Mouse (Mus musculus): ENCODE measurements around the gene Adgrv1. TPM values are rescaled to one million over a fixed set of nuclear protein-coding genes. Genes with fewer than 3 reads are reported as not detected.
A peak's percentile ranks its signal among the peaks of the same experiment; 100 is the strongest.
"Not testable (repeated sequence)": the region's sequence is repeated elsewhere in the genome, so short reads cannot be mapped to it uniquely, and the experiment has no call there.

Gene Adgrv1
- polyA plus RNA-seq, 1 experiment from 2014 or later: 9.5 TPM

GRCm38 (mm10) chr13:81644047-81644565 is 11.2 kb upstream of the Adgrv1 start:
- no peaks in the 10 kb centered on the region for H3K36me3 ChIP-seq (replicated peaks)
- ATAC-seq (replicated peaks): no peak
- no peaks in the 10 kb centered on the region for H3K9me3 ChIP-seq
- no peak overlapping the region for H3K4me2 ChIP-seq
- 88% methylated on average over 11 of the region's 11 CpGs for WGBS
- H3K4me1 ChIP-seq: peaks cover 12% of the 10 kb centered on the region; the same call in 1 of the 2 replicates
- H3K27me3 ChIP-seq (replicated peaks): no peaks in the 10 kb centered on the region
- no peak overlapping the region for H3K27ac ChIP-seq
- H3K9ac ChIP-seq: no peak overlapping the region
- H3K4me3 ChIP-seq: no peak overlapping the region

- no peak overlapping the region for H3K4me2 ChIP-seq
- peaks cover 12% of the 10 kb centered on the region; the same call in 1 of the 2 replicates for H3K4me1 ChIP-seq
- no peaks in the 10 kb centered on the region for H3K27me3 ChIP-seq (replicated peaks)
- no peak overlapping the region for H3K4me3 ChIP-seq
- no peak overlapping the region for H3K27ac ChIP-seq
- H3K36me3 ChIP-seq (replicated peaks): no peaks in the 10 kb centered on the region
- peak; percentile 44 for ATAC-seq (replicated peaks)
- H3K9ac ChIP-seq: no peak overlapping the region
- no peaks in the 10 kb centered on the region for H3K9me3 ChIP-seq
- WGBS: 43% methylated on average over 7 of the region's 7 CpGs
These were observed 9.7 kb upstream of the Adgrv1 start for GRCm38 (mm10) chr13:81642491-81643149.

- Histone ChIP-seq H3K4me3 (peak overlapping the region; percentile 15; the same call in 1 of the 2 replicates), H3K36me3 (replicated peaks) (no peaks in the 10 kb centered on the region), H3K27me3 (replicated peaks) (no peaks in the 10 kb centered on the region), H3K4me2 (peak overlapping the region; percentile 50), H3K9me3 (no peaks in the 10 kb centered on the region), H3K4me1 (peaks cover 12% of the 10 kb centered on the region; the same call in 1 of the 2 replicates), H3K27ac (peak overlapping the region; percentile 60), H3K9ac (peak overlapping the region; percentile 22; the same call in 1 of the 2 replicates)
- WGBS: 1% methylated on average over 8 of the region's 8 CpGs
- ATAC-seq (replicated peaks): peak; percentile 81
These were observed 8.5 kb upstream of the Adgrv1 start for GRCm38 (mm10) chr13:81641289-81642045.

- H3K27me3 ChIP-seq (replicated peaks): no peaks in the 10 kb centered on the region
- no peaks in the 10 kb centered on the region for H3K36me3 ChIP-seq (replicated peaks)
- no peak overlapping the region for H3K4me3 ChIP-seq
- H3K9ac ChIP-seq: no peak overlapping the region; the same call in 1 of the 2 replicates
- 0 out of 2 replicates have a peak overlapping the region, but pooled peaks have one; percentile 50 for H3K4me2 ChIP-seq
- H3K27ac ChIP-seq: 0 out of 2 replicates have a peak overlapping the region, but pooled peaks have one; percentile 60
- 42% methylated on average over 6 of the region's 6 CpGs for WGBS
- H3K4me1 ChIP-seq: peaks cover 12% of the 10 kb centered on the region; the same call in 1 of the 2 replicates
- H3K9me3 ChIP-seq: no peaks in the 10 kb centered on the region
- 0 out of 2 replicates have a peak, but pooled peaks have one; percentile 19 for ATAC-seq (replicated peaks)
These were observed 7.9 kb upstream of the Adgrv1 start for GRCm38 (mm10) chr13:81640881-81641280.

- Histone ChIP-seq H3K27ac (no peak overlapping the region), H3K9me3 (no peaks in the 10 kb centered on the region), H3K4me3 (no peak overlapping the region), H3K36me3 (replicated peaks) (no peaks in the 10 kb centered on the region), H3K4me2 (no peak overlapping the region), H3K9ac (no peak overlapping the region), H3K27me3 (replicated peaks) (no peaks in the 10 kb centered on the region), H3K4me1 (peaks cover 12% of the 10 kb centered on the region; the same call in 1 of the 2 replicates)
- WGBS: 10% methylated on average over 4 of the region's 4 CpGs
- ATAC-seq (replicated peaks): no peak
These were observed 6.7 kb upstream of the Adgrv1 start for GRCm38 (mm10) chr13:81639624-81640023.

GRCm38 (mm10) chr13:81630566-81630965 is 2.4 kb downstream of the Adgrv1 start:
- H3K27me3 ChIP-seq (replicated peaks): no peaks in the 10 kb centered on the region; the same call in 1 of the 2 replicates
- H3K4me2 ChIP-seq: no peak overlapping the region
- H3K4me1 ChIP-seq: peaks cover 16% of the 10 kb centered on the region
- no peak overlapping the region for H3K27ac ChIP-seq
- no peak overlapping the region for H3K4me3 ChIP-seq
- H3K36me3 ChIP-seq (replicated peaks): no peaks in the 10 kb centered on the region
- no peak overlapping the region for H3K9ac ChIP-seq
- ATAC-seq (replicated peaks): no peak
- WGBS: 11% methylated on average over 5 of the region's 5 CpGs
- no peaks in the 10 kb centered on the region for H3K9me3 ChIP-seq

GRCm38 (mm10) chr13:81629395-81629794 is 3.6 kb downstream of the Adgrv1 start:
- Histone ChIP-seq H3K4me1 (peaks cover 16% of the 10 kb centered on the region), H3K9ac (no peak overlapping the region), H3K4me3 (no peak overlapping the region), H3K36me3 (replicated peaks) (no peaks in the 10 kb centered on the region), H3K27ac (0 out of 2 replicates have a peak overlapping the region, but pooled peaks have one; percentile 25), H3K4me2 (no peak overlapping the region), H3K9me3 (no peaks in the 10 kb centered on the region), H3K27me3 (replicated peaks) (no peaks in the 10 kb centered on the region; the same call in 1 of the 2 replicates)
- WGBS: 18% methylated on average over 3 of the region's 3 CpGs
- no peak for ATAC-seq (replicated peaks)

- Histone ChIP-seq H3K9me3 (no peaks in the 10 kb centered on the region), H3K27ac (peak overlapping the region; percentile 25; the same call in 1 of the 2 replicates), H3K4me1 (peaks cover 16% of the 10 kb centered on the region), H3K27me3 (replicated peaks) (no peaks in the 10 kb centered on the region), H3K9ac (no peak overlapping the region), H3K36me3 (replicated peaks) (no peaks in the 10 kb centered on the region), H3K4me3 (no peak overlapping the region), H3K4me2 (no peak overlapping the region)
- WGBS: 10% methylated on average over 2 of the region's 2 CpGs
- no peak for ATAC-seq (replicated peaks)
These were observed 4.2 kb downstream of the Adgrv1 start for GRCm38 (mm10) chr13:81628631-81629190.

GRCm38 (mm10) chr13:81627861-81628260 is 5.1 kb downstream of the Adgrv1 start:
- Histone ChIP-seq H3K27ac (0 out of 2 replicates have a peak overlapping the region, but pooled peaks have one; percentile 17), H3K4me1 (peaks cover 12% of the 10 kb centered on the region)
- H3K27me3 ChIP-seq (replicated peaks); ATAC-seq (replicated peaks); H3K9ac ChIP-seq; H3K9me3 ChIP-seq; H3K4me3 ChIP-seq; H3K36me3 ChIP-seq (replicated peaks); H3K4me2 ChIP-seq: not testable (repeated sequence)
- 53% methylated on average over 1 of the region's 1 CpGs for WGBS

- Histone ChIP-seq H3K27ac (no peak overlapping the region), H3K27me3 (replicated peaks) (no peaks in the 10 kb centered on the region), H3K4me1 (no peaks in the 10 kb centered on the region), H3K9me3 (no peaks in the 10 kb centered on the region), H3K4me3 (no peak overlapping the region), H3K4me2 (no peak overlapping the region), H3K36me3 (replicated peaks) (no peaks in the 10 kb centered on the region), H3K9ac (no peak overlapping the region)
- 91% methylated on average over 4 of the region's 4 CpGs for WGBS
- ATAC-seq (replicated peaks): no peak
These were observed 22.6 kb downstream of the Adgrv1 start for GRCm38 (mm10) chr13:81610349-81610748.

- Histone ChIP-seq H3K27ac (no peak overlapping the region), H3K9me3 (no peaks in the 10 kb centered on the region), H3K4me3 (no peak overlapping the region), H3K27me3 (replicated peaks) (no peaks in the 10 kb centered on the region), H3K9ac (no peak overlapping the region), H3K4me1 (no peaks in the 10 kb centered on the region), H3K4me2 (no peak overlapping the region), H3K36me3 (replicated peaks) (no peaks in the 10 kb centered on the region)
- WGBS: 92% methylated on average over 2 of the region's 2 CpGs
- ATAC-seq (replicated peaks): no peak
These were observed 26.0 kb downstream of the Adgrv1 start for GRCm38 (mm10) chr13:81606991-81607390.
